Mouse (Mus musculus): Measurements from ENCODE around the gene Med14.
A peak's percentile ranks its signal among the peaks of the same experiment; 100 is the strongest.

The Med14 gene

GRCm38 (mm10) chrX:12673054-12673775, 88.7 kb downstream of the Med14 start, which contains the start of gene 1810030O07Rik:
Gene 1810030O07Rik (minus strand): TSS chrX:12673668.
- DNase-seq (ENCODE audit: low spot score) = peak; percentile 93

GRCm38 (mm10) chrX:12653879-12654278, 108.0 kb downstream of the Med14 start:
- no peak for DNase-seq (ENCODE audit: low spot score)

- DNase-seq (ENCODE audit: low spot score) = no peak
These were observed 110.0 kb downstream of the Med14 start for GRCm38 (mm10) chrX:12651906-12652305.

GRCm38 (mm10) chrX:12645531-12646304, 116.2 kb downstream of the Med14 start:
- no peak for DNase-seq (ENCODE audit: low spot score)

- no peak for DNase-seq (ENCODE audit: low spot score)
These were observed 116.9 kb downstream of the Med14 start for GRCm38 (mm10) chrX:12644976-12645375.

Measured in T-cell, adult 2 months (primary cell).